Mouse (Mus musculus) ES-E14 (cell line): ENCODE measurements around the gene Gm10577. TPM values are rescaled to one million over a fixed set of nuclear protein-coding genes. Genes with fewer than 3 reads are reported as not detected.

Experiments
- DNase-seq: peaks from one replicate; pipeline ENCODE4 v3.0.0-alpha.2; 2013; ENCODE audit warnings: low read depth, low spot score
- H3K27ac ChIP-seq: 2 replicates; pipeline ENCODE4 v1.5.1; 2012; ENCODE audit warnings: low read depth, mild to moderate bottlenecking, low read length, moderate library complexity, mixed read lengths; ENCODE audit not compliant: poor library complexity, insufficient read depth, severe bottlenecking
- H3K36me3 ChIP-seq: 2 replicates; pipeline ENCODE4 v1.6.1; 2012; ENCODE audit warnings: mild to moderate bottlenecking, low read length, moderate library complexity, mixed read lengths; ENCODE audit not compliant: control insufficient read depth, poor library complexity, insufficient read depth, severe bottlenecking
- H3K4me1 ChIP-seq, 2 experiments: fragments of 150-350 bp in 1 of 2; sonication (generic) in 1 of 2; 2 replicates each; pipeline ENCODE4 v1.6.1; 2012; ENCODE audit warnings: low read length in 2 of 2, mild to moderate bottlenecking in 1 of 2, mixed read lengths in 1 of 2; ENCODE audit not compliant: control insufficient read depth in 2 of 2, insufficient read depth in 2 of 2, poor library complexity in 1 of 2
- H3K4me3 ChIP-seq, 2 experiments: fragments of 150-350 bp in 1 of 2; sonication (generic) in 1 of 2; 2 replicates each; pipeline ENCODE4 v1.5.1; 2012; ENCODE audit warnings: low read length in 2 of 2, low read depth in 1 of 2, mild to moderate bottlenecking in 1 of 2, mixed read lengths in 1 of 2; ENCODE audit not compliant: insufficient read depth in 1 of 2, poor library complexity in 1 of 2, severe bottlenecking in 1 of 2
- H3K9ac ChIP-seq: 2 replicates; pipeline ENCODE4 v1.6.1; 2012; ENCODE audit warnings: low read depth, mild to moderate bottlenecking, low read length, mixed read lengths; ENCODE audit not compliant: poor library complexity, insufficient read depth, severe bottlenecking
- H3K9me3 ChIP-seq: fragments of 150-350 bp; sonication (generic); 2 replicates; pipeline ENCODE4 v1.6.1; 2012; ENCODE audit warnings: low read depth, mild to moderate bottlenecking, low read length; ENCODE audit not compliant: control insufficient read depth, insufficient read depth
- CHD2 ChIP-seq: IDR thresholded peaks from 2 replicates; pipeline ENCODE4 v1.6.1; 2014; ENCODE audit warnings: mild to moderate bottlenecking, low read depth, low read length, inconsistent platforms
- HCFC1 ChIP-seq: IDR thresholded peaks from 2 replicates; pipeline ENCODE4 v1.6.1; 2012; ENCODE audit warnings: low read length, inconsistent platforms, borderline replicate concordance; ENCODE audit not compliant: insufficient read depth
- MAFK ChIP-seq: IDR thresholded peaks from 2 replicates; pipeline ENCODE4 v1.6.1; 2014; ENCODE audit warnings: mild to moderate bottlenecking, low read depth, low read length, inconsistent platforms; ENCODE audit not compliant: insufficient read depth
- ZC3H11A ChIP-seq: IDR thresholded peaks from 2 replicates; pipeline ENCODE4 v1.6.1; 2012; ENCODE audit warnings: low read depth, mild to moderate bottlenecking, inconsistent platforms, low read length, borderline replicate concordance
- ZNF384 ChIP-seq: IDR thresholded peaks from 2 replicates; pipeline ENCODE4 v1.6.1; 2012; ENCODE audit warnings: low read depth, low read length, inconsistent platforms
- in situ Hi-C, 2 experiments: fragments of 600-800 bp; cut with MboI; formaldehyde crosslinking; loops; one replicate each; pipeline ENCODE4 v1.15.1; 2025; ENCODE audit warnings: low sequenced_read_pairs in 2 of 2, inconsistent platforms in 1 of 2; ENCODE audit not compliant: unreplicated experiment in 2 of 2
- total RNA-seq: library from RNA; depleted of rRNA; stranded (reverse); fragments of 300-350 nt; gene quantifications from 2 replicates; pipeline ENCODE4 v1.2.3, GENCODE M21; 2012

Gm10577 gene
- total RNA-seq, 1 experiment, result not detected

DNA sequence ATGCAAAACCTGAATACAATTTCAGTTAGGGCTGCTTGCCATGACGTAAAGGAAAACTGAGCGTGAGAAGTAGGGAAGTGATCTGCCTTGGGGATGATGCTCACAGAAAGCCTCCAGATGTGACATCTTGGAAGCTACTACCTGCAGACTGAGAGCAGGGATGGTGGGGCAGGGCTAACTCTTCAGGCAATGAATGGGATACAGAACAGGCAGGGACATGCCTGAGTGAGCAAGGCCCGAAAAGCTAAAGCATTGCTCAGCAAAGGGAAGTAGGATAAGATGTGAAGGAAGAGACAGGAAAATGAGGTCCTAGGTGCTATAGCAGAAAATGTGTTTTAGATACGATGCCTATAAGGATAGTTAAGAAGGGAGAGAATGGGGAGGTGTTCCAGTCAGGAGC, 11.4 kb downstream of the Gm10577 start:
- no peak overlapping the region for H3K4me3 ChIP-seq
- no peak overlapping the region for H3K9ac ChIP-seq
- no peak overlapping the region for H3K27ac ChIP-seq
- in situ Hi-C loops, result no loop called here
- no peaks in the 10 kb centered on the region for H3K36me3 ChIP-seq
- TF ChIP-seq ZC3H11A, result no peak
- no peak for TF ChIP-seq HCFC1
- TF ChIP-seq MAFK, result no peak
- no peak for TF ChIP-seq CHD2
- no peak for TF ChIP-seq ZNF384
- DNase-seq, result no peak
- no peaks in the 10 kb centered on the region for H3K9me3 ChIP-seq
- no peaks in the 10 kb centered on the region for H3K4me1 ChIP-seq

DNA sequence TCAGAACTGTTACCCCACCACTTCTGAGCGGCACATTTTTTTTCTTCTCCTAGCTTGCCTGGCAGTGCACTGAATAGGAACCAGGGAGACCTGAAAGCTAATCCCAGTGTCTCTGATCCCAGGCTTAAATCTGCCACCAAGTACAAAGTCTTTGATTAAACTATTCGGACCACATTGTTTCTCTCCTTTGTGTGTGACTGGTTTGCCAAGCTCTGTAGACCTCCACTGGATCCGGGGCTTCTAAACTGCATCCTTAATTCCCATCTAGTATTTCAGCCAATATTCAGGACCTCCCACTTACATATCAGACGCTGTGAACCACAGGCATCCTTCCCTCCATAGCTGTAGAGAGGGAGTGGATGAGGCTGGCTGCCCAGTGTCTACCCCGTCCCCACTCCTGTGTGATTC, 12.1 kb downstream of the Gm10577 start:
- TF ChIP-seq CHD2, result no peak
- TF ChIP-seq ZNF384, result no peak
- TF ChIP-seq ZC3H11A, result no peak
- no peak for TF ChIP-seq MAFK
- no peak for TF ChIP-seq HCFC1
- in situ Hi-C loops, result no loop called here
- H3K36me3 ChIP-seq, result no peaks in the 10 kb centered on the region
- H3K27ac ChIP-seq, result no peak overlapping the region
- H3K9me3 ChIP-seq, result no peaks in the 10 kb centered on the region
- no peaks in the 10 kb centered on the region for H3K4me1 ChIP-seq
- H3K4me3 ChIP-seq, result no peak overlapping the region
- DNase-seq, result no peak
- no peak overlapping the region for H3K9ac ChIP-seq

DNA sequence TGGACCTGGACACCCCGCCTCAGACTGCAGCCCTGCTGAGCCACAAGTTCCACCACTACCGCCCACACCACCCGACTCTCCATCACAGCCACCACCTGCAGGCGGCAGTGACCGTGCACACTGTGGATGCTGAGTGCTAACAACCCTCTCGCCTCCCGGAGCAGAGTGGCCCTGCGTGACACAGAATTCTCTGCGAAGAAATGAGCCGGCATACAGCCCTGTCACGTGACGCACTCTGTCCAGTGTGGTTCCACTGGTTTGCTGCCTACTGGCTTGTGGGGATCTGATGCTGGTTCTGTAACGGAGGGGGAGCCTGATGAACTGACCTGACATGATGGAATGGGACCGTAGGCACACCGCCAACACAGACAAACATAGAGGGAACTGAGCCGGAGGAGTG, 17.5 kb downstream of the Gm10577 start:
- TF ChIP-seq ZC3H11A (no peak), CHD2 (no peak), HCFC1 (no peak)
- in situ Hi-C loops, result no loop called here
- H3K4me3 ChIP-seq, result peak overlapping the region; percentile 15 to 57
- H3K36me3 ChIP-seq, result peaks cover 2% of the 10 kb centered on the region; the same call in 1 of the 2 replicates
- peaks cover 0 to 3% of the 10 kb centered on the region in 2 experiments; a peak in 1 of 4 replicates for H3K4me1 ChIP-seq
- no peak for DNase-seq
- H3K9me3 ChIP-seq, result no peaks in the 10 kb centered on the region
- H3K9ac ChIP-seq, result peak overlapping the region; percentile 47; the same call in 1 of the 2 replicates
- H3K27ac ChIP-seq, result no peak overlapping the region

DNA sequence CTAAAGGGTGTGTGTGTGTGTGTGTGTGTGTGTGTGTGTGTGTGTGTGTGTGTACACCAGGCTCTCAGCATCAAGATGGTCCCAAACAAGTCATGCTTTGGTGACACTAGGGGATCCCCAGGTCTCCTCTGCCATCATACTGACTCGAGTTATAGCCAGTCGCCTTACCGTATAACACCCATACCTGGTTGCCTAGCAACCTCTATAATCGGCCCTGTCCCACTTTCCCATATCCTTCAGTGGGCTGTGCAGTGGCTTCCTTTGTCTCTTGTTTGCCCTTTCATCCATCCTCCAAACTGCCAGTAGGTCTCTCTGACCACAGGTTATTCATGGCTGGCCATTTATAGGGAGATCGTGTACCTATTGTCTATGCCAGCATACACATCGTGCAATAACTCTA, 19.4 kb downstream of the Gm10577 start:
- in situ Hi-C loops, result no loop called here
- no peaks in the 10 kb centered on the region for H3K9me3 ChIP-seq
- no peak overlapping the region for H3K9ac ChIP-seq
- peaks cover 0 to 3% of the 10 kb centered on the region in 2 experiments; a peak in 1 of 4 replicates for H3K4me1 ChIP-seq
- DNase-seq, result no peak
- H3K36me3 ChIP-seq, result peaks cover 2% of the 10 kb centered on the region; the same call in 1 of the 2 replicates
- H3K27ac ChIP-seq, result no peak overlapping the region
- no peak for TF ChIP-seq MAFK
- no peak for TF ChIP-seq CHD2
- TF ChIP-seq HCFC1, result no peak
- TF ChIP-seq ZC3H11A, result no peak
- no peak for TF ChIP-seq ZNF384
- no peak overlapping the region for H3K4me3 ChIP-seq

DNA sequence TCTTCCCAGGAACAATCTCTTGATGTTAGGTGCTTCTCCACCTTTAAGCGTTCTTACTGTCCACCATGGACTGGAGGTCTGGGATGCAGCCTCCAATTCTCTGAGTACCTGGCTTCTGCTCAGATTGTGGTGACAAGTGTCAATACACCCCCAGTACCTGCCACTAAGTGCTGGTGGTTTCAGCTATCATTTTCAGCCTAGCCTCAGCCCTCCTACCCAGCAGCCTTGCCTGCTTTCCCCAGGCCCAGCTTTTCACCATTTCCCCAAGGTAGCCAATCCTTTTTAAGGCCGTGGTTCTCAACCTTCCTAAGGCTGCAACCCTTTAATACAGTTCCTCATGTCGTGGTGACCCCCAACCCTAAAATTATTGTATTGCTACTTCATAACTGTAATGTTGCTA, 19.9 kb downstream of the Gm10577 start:
- Histone ChIP-seq H3K9me3 (no peaks in the 10 kb centered on the region), H3K36me3 (peaks cover 2% of the 10 kb centered on the region; the same call in 1 of the 2 replicates), H3K9ac (no peak overlapping the region), H3K4me1 (peaks cover 0 to 3% of the 10 kb centered on the region in 2 experiments; a peak in 1 of 4 replicates), H3K4me3 (no peak overlapping the region), H3K27ac (no peak overlapping the region)
- TF ChIP-seq HCFC1 (no peak), ZNF384 (no peak), MAFK (no peak), CHD2 (no peak), ZC3H11A (no peak)
- DNase-seq, result no peak
- in situ Hi-C loops, result no loop called here
